Mouse (Mus musculus): Measurements from ENCODE around the gene Specc1.

GRCm38 (mm10) chr11:62070206-62070605, 113.6 kb downstream of the Specc1 start:
- TF ChIP-seq CTCF (IDR thresholded peaks at IDR 0.05; ENCODE audit: low read depth, low read length) (no peak), POLR2A (IDR thresholded peaks at IDR 0.05; ENCODE audit: borderline replicate concordance, low read depth, low read length) (no peak)
